Mouse (Mus musculus) thymus, postnatal 36 days (tissue): Measurements from ENCODE around the gene Gpr153.

Experiments
- DNase-seq, 2 experiments: peaks; one replicate each; pipeline ENCODE4 v3.0.0; 2022; ENCODE audit warnings: mixed read lengths in 2 of 2

The Gpr153 gene

DNA sequence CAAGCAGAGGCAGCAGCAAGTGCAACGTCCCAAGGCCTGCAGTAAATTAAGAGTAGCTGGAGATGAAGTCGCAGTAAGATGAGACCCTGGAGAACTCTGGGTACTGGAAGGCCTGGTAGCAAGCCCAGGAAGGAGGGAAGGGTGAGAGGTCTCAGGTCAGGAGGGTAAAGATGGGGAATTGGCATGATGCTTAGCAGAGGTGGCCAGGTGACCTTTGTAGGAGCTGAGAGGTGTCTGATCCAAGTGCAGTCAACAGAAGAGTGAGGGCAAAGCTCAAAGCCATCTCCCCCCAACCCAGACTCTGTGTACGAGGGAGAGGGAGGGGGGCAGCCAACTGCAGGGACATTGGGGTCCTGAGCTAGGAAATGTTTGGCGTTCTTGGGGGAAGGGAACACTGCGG lies 47.4 kb downstream of the Gpr153 start:
- DNase-seq, result no peak

DNA sequence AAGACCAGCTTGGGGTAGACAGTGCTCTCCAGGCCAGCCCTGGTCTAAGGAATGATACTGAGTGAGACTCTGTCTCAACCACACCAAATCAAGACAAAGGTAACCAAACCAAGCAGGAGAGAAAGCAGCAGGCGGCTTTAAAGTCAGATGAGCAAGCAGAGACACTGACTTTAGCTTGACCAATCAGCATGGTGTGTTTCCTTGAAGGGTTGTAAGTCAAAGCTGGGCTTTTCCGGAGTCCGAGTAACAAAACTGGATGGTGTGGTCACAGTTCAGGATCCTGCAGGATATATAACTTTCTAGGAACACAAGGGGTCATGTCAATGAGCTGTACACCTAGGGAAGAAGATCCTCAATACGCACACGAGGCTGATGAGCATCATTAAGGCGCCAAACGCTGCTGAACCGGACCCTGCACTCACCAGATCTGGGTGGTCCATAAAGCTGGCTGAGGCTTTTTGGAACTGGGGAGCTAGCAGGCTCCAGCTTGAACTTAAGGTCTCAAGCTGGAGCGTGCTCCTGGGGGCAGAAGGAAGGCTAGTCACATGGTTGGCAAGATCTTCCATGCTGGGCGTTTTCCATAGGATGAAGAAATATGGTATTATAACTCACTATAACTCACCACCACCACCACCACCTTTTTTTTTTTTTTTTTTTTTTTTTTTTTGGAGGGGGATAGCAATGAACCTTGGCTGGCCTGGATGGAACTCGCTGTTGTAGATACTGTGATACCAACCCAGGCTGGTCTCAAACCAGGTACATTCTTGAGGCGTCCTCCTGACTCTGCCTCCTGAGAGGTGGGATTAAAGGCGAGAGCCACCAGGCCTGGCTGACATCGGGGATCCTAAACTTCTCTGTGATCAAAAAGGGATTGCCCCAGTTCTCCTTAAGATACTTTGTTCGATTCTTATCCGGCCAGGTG lies 50.9 kb downstream of the Gpr153 start:
- DNase-seq, result no peak

DNA sequence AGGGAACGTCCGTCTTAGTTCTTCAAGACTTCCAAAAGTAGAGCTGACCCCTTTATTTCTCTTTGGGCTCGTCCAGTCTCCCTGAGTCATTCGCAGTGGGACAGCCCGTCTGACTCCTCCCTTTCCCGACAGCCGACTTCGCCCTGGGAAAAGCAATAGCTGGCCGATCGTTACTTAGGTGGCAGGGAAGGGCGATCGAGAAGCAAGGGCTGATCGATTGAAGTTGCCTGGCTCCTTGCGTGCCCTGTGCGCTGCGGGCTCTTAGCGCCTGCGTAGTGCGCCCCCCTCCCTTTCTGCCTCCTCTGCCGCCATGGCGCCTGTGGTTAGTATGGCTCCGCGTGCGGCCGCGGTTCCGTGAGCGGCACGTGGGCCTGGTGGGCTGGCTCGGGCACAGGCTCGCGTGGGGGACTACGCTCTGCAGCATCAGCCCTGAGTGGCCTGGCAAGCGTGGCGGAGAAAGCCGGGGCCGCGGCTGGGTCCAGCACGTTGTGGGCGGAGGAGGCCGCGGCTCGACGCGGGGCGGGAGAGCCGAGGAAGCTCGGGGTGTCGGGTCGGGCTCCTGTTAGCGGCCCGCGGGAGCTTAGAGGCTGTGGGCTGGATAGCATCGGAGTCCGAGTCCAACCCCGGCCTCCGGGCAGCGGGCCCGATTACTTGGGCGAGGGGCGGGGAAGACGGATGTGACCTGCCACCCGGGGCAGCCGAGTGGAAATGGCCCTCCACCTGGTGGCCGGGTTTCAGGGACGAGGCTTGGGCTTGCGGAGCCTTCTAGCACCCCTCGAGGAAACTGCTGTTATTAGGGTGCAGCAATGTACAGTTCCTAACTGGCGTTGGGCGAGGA lies 51.8 kb downstream of the Gpr153 start, which contains the start of gene Rpl22:
Rpl22 (plus strand) TSS at position 169 of the 838 bp plus-strand sequence.
- peak; percentile 88 to 93 for DNase-seq

DNA sequence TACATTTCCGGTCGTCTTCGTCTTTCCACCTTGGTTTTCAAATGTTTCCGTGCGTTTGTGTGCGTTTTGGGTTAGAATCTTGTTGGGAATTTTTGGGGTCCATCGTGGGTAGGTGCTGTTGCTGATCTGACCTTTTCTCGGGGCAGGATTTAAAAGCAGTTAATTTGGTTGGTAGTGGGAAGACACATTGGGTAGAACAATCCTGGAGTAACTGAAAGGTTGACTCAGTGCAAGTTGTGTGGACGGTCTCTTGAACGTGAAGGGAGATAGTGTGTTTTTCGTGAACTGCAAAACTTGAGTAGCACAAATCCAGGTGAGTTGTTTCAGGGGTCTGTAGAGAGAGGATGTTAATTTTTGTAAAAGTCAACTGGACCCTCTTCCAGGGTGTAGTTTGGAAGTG lies 52.5 kb downstream of the Gpr153 start:
- no peak for DNase-seq

DNA sequence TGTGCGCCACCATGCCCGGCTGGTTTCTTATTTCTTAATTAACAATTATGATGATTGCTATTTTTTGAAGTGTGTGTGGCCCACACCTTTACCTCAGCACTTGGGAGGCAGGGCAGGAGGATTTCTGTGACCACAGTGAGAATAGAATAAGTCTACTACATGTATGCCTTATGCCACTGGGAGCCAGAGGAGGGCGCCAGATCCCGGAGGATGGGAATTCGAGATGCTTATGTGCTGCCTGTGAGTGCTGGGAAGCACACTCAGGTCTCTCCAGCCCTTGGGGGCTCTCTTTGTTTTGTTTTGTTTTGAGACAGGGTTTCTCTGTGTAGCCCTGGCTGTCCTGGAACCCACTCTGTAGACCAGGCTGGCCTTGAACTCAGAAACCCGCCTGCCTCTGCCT lies 54.7 kb downstream of the Gpr153 start:
- DNase-seq, result peak; percentile 51 to 54

DNA sequence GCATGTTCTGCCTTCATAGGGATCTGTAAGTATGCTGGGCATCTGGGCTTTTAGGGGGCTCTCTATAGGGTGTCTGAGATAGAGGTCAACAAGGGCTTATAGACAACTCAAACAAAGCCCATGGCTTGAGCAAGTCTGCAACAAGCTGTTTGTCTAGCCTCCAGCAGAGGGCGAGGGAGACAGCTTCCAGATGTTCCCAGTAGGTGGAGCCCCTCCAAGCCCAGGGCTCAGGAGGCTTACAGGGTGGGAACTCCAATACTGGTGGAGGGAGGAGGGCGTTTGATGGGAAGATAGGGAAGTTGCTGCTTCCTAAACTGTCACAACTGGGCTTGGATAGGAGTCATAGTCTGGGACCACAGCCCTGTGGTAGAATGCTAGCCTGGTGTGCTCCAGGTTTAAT lies 58.9 kb downstream of the Gpr153 start:
- DNase-seq, result peak; percentile 58 to 69

DNA sequence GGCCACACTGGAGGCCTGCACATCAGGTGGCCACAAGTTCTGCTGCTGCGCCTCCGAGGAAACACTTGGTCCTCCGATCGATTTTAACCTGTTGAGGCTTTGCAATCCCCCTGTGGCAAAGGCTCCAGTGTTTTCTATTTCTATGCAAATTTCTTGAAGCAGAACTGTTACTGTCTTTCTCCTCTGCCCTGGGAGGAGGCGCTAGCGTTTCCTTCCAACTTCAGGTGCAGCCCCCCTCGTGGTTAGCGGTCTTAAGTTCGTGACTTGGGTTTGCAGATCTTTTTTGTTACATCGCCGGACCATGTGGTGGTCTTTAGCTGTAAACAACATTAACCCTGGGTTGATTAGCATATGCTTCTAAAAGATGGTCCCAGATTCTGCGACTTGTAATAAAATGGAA lies 59.6 kb downstream of the Gpr153 start:
- no peak for DNase-seq
